Mouse (Mus musculus) right cerebral cortex, postnatal 25 days (tissue): Measurements from ENCODE around the gene Dusp8.

Experiments
- DNase-seq: peaks from one replicate; pipeline ENCODE4 v3.0.0; 2022

Dusp8 gene

DNA sequence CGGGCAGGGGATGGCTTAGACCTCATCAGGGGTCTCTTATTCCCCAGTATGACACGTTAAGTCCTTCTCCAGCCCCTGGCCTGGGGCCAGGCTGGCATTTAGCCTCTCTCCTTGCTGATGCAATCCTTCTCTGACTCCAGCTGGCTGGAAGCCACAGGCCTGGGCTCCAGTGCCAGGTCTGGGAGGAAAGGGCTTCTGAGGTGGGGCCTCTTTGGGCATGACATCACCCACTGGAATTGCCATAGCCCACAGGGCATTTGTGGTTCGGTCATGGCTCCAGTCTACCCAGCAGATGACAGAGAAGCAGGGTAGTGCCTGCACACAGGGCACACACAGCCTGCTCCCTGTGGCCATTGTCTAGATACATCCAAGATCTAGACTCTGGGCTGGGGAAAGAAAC lies 10.8 kb downstream of the Dusp8 start:
- DNase-seq: no peak

DNA sequence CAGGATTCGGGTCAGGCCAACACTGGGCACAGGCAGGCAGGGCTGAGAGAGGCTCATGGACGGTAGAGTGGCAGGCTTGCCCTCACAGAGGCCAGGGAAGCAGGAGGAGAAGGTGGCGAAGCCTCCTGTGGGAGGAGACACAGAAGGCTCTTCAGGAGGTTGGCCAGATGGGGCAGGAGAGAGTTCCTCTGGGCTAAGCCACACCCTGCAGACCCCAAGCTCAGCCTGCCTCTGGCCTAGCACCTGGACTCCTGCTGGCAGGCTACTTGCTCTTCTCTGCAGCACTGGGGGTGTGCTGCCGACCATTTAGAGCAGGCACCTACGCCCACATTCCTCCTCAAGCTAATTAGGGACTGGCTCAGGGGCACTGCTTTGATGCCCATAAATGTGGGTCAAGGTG lies 11.2 kb downstream of the Dusp8 start:
- DNase-seq: no peak

DNA sequence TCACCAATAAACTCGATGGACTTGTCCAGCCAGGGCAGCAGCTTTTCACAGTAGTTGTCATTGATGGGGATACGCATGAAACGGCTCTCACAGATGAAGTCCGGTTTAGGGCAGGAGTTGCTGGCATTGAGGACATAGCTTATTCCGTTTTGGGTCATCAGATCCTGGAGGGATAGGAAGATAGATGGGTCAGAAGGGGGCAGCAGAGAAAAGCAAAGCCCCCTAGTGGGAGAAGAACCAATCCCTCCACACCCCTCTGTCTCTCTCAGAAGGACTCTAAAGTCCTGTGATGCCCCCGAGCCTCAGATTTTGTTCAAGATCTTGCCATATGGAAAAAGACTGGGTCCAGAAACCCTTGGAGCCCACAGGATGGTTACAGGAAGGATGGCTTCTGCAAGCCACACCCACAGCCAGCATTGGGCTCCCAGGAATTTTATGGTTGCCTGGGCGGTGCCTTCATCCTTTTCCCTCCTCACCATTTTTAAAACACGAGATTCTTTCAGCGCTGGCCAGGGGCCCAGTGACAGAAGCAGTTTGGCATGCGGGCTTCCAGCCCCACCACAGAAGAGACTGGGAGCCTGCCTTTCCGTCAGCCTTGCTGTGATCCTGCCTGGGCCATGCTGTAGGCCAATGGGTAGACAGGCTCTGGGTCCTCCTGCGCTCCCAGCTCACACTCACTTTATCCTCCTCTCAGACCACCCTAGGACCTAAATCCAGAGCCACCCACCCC lies 11.9 kb downstream of the Dusp8 start:
- DNase-seq: no peak

DNA sequence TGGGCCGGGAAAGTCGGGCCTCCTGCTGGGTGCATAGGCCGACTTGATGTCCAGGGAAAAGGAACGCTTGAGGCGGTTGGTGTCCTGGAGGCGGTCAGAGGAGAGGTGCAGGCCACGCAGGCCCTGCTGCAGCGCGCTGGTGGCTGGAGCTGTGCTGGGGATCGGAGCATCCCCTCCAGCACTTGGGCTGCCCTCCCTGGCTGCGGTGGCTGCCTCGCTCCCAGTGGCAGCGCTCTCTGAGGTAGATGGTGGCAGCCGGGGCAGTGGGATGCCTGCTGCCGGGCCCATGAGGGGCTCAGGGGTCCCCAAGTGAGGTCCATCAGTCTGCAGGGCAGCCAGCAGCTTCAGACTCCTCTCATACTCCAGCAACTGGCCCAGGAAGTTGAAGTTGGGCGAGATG lies 13.0 kb downstream of the Dusp8 start:
- DNase-seq: no peak

DNA sequence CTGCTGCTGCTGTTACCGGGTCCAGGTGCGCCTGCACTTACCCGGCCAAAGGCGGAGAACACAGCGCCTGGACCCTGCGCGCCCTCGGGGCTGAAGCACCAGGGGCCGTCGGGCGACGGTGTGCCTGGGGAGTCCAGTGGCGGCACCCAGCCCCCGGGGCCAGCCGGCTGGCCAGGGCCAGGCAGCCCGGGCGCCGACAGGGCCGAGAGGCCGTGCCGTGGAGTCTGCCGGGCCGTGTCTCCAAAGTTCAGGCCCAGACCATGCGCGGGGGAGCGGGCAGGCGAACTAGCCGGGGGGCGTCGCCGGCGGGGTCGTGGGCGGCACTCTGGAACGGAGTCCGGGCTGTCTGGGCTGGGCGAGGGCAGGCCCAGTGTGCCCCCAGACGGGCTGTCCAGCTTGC lies 13.5 kb downstream of the Dusp8 start:
- DNase-seq: no peak

DNA sequence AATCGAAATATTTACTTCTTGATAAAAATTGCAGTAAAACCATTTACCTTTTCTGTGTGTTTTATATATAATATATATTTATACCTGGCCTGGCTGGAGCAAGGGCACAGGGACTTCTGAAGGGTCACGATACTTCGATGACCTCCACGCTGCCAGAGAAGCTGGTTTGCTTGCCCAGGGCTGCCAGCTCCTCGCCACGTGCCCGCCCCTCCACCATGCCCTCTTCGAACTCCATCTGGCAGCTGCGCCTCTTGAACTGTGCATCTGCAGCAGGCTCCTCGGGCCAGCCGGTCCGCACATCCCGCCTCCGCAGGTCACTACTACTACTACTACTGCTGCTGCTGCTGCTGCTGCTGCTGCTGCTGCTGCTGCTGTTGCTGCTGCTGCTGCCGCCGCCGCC lies 13.9 kb downstream of the Dusp8 start:
- DNase-seq: no peak

DNA sequence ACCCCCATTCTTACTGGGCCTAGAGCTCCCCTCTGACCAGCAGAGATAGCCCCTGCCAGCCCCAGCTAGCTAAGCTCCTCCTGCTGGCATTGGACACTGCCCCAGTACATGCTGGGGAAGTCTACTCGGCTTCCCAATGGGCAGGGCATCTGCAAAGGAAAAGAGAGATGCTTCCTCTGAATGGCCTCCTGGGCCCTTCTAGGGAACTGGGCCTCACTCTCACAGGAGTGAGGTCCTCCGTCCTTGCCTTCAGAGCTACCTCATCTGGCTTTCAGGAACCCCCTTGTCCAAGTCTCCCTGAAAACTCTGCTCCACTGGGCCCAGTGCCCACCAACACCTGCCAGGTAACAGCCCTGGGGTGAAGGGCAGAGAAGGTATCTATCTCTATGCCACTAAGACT lies 14.8 kb downstream of the Dusp8 start:
- DNase-seq: no peak

DNA sequence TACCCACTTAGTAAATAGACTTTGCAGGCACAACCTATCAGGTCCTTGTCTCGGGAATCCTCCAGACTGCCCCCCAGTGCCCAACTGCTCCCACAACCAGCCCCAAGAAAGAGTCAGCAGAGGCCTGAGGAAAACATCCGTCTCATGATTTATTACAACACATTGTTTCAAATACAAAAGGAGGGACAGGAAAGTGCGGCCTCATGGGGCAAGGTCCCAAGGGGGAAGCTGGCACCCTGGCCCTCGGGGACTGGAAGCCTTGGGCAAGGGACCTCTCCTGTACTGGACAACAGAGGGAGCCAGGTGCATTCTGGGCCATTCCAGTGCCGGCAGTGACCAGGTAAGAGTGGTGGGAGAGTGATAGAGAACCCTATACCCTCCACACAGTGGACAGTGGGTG lies 16.3 kb downstream of the Dusp8 start:
- DNase-seq: no peak

DNA sequence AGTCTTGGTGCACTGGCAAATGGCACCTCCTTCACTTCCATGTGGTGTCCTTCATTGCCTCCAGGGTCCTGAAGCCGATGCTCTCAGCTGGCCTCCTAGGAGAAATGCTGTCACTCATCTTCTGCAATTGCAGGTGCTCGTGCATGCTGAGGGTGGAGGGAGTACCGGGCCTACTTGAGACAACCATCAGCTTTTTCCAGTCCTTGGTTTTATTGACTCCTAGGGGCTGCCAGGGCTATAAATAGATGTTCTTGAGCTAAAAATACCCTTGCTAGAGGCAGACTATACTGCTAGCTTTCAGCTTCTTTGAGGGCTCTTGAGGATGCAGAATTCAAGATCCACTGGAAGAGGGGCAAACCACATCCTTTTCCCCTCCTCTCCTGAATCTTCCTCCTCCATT lies 18.5 kb downstream of the Dusp8 start:
- no peak for DNase-seq

DNA sequence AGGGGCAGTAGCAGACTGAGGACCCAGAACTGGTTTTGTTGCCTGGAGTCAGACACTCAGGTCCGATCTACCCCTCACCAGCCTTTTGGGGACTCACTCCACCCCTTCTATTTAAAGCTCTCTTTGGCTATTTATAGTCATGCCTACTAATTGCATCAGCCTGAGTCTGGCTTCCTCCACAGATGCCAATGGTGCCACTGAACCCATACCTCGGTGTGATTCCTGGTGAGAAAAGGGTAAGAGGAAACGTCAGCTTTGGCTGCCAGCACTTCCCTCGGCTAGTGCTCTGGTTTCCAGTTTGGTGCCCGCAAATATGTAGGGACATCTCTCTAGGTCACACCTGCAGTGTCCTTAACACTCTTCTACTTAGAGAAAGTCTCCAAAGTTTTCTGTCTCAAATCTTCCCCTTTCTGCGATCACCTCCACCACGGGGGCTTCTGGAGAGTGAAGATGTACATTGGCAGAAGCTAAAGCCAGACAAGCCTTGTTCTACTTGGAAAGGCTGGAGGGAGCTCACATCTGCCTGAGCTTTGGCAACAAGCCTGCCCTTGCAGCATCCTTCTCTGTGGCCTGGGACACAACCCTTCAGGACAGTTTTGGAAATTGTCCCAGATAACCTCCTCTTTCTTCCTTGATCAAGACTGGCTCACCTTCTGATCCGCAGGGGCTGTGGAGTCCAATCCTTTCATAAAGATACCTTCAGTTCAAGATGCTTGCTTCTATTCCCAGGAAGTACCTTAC lies 21.3 kb downstream of the Dusp8 start:
- no peak for DNase-seq

DNA sequence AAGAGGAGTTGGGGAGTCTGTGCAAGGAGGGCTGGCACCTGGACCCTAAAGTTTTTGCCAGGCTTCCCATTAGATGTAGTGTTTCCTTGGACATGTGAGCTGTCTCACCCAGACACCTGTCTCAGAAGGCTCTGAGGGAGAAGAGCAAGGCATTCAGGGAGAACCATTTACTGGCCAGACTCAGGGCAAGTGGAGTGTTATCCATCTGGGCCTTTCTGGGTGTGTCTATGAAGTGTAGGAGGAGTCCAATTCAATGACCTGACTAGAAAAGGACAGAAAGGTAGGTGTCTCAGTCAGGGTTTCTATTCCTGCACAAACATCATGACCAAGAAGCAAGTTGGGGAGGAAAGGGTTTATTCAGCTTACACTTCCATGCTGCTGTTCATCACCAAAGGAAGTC lies 23.9 kb downstream of the Dusp8 start:
- DNase-seq: no peak

DNA sequence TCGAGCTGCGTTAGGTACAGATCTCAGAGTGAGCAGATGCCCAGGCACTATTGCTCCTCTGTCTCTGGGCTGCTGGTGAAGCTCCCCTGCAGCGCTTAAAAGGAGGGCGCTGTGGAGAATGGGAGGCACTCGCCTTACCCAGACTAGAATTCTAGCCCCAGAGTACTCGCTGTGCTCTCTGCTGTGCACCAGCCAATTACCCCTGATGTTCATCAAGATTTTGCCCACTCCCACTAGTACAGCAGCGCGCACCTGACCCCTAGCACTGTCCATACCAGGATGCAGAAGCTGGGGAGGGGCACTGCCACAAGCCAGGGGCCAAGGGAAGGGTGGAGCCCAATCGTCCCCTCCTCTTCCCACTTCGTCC lies 24.4 kb downstream of the Dusp8 start:
- DNase-seq: no peak

DNA sequence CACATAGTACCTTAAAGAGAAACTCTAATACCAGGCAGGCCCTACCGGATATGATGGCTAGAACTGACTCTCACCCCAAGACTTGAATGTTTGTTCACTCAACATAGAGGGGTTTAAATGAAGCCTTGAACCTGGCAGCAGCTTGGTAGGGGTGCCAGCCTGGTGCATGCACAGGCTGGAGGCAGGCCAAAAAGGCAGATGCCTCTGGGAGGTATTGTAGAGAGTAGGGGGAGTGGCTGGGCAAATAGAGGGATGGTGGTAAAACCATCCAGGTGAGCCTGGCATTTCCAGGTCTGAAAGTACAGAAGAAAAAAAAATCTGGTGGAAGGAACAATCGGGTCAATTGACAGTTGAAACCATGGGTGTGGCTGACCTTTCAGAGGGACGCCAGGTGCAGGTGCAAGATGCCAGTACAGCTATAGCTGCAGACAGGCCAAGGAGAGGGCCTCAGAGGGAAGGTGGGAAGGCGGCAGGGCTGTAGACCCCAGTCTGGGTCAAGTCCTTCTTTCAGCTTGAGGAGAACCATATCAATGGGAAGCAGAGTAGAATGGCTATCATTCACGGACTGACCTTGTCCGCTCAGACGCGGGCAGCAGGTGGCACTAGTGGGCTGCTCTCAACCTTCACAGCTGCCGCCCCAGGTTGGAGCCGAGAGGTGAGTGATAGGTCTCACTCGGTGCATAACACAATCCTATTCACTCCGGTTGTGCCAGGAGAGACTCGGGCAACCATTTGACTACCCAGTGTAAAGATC lies 25.0 kb downstream of the Dusp8 start:
- no peak for DNase-seq

DNA sequence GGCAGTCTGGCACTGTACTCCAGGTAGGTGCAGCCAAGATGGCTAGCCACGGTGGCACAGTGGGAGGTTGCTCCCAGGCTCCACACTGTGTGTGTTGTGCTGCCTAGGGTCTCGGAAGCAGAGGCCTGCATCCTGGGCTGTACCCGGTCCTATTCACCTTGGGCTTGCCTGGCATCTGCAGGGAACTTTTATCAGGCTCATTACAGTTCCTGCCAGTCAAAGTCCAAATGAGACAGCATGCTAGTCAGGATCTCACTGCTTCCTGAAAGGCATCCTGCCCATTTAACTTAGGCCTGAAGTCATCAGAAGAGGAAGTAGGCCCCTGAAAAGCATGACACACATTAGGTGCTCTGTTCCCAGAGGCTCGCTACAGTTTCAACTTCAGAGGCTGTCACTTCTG lies 27.2 kb downstream of the Dusp8 start:
- DNase-seq: no peak

DNA sequence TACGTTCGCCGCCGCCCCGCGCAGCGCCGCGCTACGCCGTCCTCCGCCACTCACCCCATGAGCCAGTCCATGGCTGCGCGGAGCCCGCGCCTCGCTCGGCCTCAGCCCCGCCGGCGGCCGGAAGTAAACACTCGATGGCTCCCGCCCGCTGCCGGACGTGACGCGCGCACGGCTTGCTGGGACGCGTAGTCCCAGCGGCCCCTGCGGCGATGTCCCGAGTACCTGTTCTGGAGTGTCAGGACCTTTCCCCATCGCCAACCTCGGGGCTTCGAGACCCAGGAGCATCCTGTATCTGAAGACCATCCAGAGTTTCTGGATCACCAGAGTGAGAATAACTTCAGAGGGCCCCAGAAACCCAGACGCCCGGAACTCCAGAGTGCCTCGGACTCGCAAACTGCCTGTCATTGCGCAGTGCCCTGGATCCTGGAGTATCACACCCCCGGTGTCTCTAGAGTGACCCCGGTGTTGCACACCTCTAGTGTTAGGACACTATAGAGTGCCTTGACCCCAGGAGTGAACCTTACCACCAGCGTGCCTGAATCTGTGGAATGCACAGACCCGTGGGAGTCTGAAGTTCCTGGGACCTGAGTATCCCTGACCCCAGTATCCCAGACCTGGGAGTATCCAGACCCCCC lies 34.6 kb downstream of the Dusp8 start, which contains the start of gene Mob2:
Mob2 (minus strand) TSS at position 135 of the 635 bp plus-strand sequence.
- peak; percentile 92 for DNase-seq

DNA sequence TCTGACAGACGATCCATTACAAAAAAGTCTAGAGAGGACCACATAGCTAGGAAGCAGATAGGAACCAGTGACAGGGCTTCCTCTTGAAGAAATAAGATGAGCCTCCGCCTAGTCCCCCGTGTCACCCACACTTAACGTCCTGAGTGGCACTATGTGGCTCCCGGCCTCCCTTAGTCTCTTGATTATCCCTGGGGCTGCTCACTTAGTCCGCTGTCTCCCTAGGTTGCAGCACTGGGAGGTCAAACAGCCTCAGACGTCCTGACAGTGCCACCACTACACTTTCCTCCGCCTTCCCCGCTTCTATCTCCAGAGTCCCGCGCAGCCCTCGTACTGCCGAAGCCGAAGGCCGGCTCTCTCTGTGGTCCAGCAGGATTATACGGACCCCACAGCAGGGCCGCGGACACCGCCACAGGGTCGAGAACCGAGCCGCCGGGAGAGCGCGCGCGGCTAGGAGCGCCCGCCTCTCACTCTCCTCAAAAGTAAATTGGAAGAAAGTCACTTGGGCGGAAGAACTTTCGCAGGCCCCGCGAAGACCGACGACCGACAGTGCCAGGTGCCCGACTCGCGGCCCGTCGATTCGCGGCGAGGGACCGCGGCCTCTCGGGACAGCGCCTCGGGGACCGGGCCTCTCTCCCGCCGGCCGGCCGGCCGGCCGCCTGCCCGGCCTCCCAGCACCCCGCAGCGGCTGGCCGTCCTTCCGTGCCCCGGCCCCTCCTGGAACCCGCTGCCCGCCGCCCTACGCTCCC lies 35.3 kb downstream of the Dusp8 start:
- no peak for DNase-seq

DNA sequence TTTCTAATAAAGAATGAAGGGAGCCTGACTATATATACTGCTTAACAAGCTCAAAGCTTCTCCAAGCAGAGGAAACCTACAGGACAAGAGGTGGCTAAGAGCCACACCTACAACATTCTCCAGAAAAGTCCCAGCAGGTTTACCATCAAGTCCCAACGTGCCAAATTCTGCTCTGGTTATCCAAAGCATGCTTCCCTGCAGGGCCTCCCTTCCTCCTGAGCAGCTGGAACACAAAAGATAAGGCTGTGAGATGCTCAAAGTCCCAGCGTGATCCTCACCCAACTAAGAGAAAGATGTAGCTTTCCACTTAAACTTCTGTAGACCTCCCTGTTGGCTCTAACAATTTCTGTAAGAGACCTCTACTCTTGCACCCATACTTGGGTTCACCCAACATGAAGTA lies 36.6 kb downstream of the Dusp8 start:
- DNase-seq: no peak

DNA sequence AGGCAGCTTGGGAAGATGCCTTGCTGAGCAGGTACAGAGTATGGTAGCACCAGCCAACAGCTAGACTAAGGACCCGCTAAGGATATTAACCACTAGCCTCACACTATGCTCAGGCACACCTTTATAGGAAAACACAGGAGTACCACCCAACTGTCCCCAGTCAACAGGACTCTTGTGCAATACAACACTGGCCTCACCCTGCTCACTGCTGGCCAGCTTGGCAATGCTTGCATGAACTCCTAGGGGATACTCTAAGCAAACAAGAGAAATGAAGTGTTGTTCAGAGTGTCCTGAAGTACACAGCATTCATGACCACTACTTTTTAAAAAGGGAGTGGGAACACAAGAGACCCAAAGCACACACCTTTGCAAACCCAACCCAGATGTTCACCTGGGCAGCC lies 38.5 kb downstream of the Dusp8 start:
- DNase-seq: no peak

DNA sequence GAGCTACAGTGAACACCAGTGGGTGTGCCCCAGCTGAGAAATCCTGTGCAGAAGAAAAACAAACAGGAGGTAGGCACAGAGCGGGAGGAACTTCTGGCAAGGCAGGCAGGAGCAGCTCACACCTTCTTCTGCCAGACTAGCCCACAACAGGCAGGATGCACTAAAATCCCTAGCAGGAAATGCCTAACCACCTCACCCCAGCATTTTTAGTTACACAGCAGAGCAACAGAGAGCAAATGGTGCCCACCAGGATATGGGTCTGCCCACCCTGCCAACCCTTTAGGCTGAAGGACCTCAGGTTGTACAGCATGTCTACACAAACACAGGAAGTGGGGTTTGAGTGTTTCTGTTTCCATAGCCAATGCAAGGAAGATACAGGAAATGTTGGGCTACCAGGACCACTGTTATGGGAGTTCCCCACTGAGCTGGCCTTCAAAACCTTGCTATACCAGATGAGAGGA lies 39.0 kb downstream of the Dusp8 start:
- peak; percentile 27 for DNase-seq

DNA sequence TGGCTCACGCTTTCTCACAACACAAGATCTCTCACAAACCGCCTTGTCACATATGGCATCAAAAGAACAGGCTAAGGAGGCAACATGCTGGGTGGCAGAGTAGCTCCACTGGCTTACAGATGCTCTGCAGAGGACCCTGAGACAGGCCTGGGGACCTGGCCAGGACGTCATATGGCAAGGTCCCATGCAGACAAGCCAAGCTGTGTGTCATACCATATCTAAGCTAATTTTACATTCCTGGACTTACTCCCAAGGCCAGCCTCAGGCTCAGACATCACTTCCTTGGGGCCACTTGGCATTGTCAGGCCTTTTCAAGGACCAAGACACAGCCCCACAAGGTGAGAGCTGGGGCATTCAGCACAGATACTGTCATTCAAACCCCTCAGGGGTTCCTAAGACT lies 40.2 kb downstream of the Dusp8 start:
- DNase-seq: no peak

DNA sequence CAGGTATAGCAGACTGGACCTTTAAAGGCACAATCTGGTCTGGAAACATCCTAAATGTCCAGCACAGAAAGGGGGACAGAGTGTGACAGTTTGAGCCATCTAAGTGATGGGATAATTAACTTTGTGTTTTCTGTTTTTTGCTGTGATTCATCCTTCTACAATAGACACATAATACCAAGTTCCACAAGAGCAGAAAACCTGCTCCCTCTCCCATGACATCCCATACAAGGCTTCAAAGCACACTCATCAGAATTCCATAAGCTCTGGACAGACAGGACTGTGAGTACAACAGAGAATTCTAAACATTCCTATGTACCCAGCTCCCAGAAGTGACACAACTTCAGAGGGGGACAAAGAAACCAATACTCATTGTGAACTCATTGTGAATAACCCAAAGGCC lies 45.1 kb downstream of the Dusp8 start:
- DNase-seq: no peak

DNA sequence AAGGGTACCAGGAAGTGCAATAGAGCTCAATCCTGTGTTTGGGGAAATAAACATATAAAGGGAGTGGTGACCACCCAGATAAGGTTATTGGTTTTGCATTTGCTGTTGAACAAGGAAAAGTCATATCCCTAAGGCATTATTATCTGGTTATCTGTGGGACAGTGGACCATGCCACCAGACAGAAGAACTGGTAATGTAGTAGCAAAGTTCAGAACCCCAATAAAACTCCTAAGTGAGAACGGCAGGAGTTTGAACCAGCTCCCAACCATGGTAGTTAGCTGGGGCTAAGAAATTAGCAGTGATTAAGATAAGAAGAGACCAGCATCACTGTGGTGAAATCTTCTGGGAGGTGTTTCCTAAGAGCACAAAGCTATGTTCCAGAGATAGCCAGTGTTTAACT lies 49.7 kb downstream of the Dusp8 start:
- DNase-seq: no peak

DNA sequence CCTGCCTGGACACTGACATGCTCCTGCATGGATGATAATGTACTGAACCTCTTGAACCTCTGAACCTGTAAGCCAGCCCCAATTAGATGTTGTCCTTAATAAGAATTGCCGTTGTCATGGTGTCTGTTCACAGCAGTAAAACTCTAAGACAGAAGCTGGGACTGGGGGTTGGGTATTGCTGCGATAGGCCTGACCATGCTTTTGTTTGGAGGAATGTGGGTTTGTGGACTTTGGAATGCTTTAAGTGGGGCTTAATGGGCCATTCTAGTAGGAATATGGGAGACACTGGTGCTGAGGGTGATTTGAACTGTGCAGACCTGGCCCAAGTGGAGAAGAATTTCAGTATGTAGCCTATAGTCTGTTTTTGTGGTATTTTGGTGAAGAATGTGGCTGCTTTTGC lies 50.3 kb downstream of the Dusp8 start:
- no peak for DNase-seq
